Mouse (Mus musculus) liver, adult 2 months (tissue): ENCODE results near the gene Stk10.

Source experiments
- CTCF ChIP-seq: fragments of 200-500 bp; IDR thresholded peaks from 2 replicates; pipeline ENCODE4 v1.5.1; 2011; ENCODE audit warnings: low read depth, low read length, control low read depth
- POLR2A ChIP-seq: fragments of 200-500 bp; IDR thresholded peaks from 2 replicates; pipeline ENCODE4 v1.6.1; 2011; ENCODE audit warnings: low read length, control low read depth; ENCODE audit not compliant: insufficient read depth; ENCODE audit errors: extremely low read depth

- TF ChIP-seq CTCF (no peak), POLR2A (no peak)
Measured at GRCm38 (mm10) chr11:32634842-32635241, 101.7 kb downstream of the Stk10 start.
